Mouse (Mus musculus) G1E (cell line): Measurements from ENCODE around the gene Tiam2.

ENCODE experiments used
- CTCF ChIP-seq: IDR thresholded peaks from 2 replicates; pipeline ENCODE4 v1.5.1; 2012; ENCODE audit warnings: low read depth, low read length, inconsistent platforms, mixed read lengths
- GATA1 ChIP-seq: IDR thresholded peaks from 2 replicates; pipeline ENCODE4 v1.6.1; 2012; ENCODE audit warnings: borderline replicate concordance, low read length, inconsistent platforms, mixed read lengths
- TAL1 ChIP-seq: conservative IDR thresholded peaks from 2 replicates; pipeline ENCODE4 v1.6.1; 2012; ENCODE audit warnings: low read depth, low read length, inconsistent platforms, mixed read lengths

- TF ChIP-seq GATA1 (no peak), CTCF (no peak), TAL1 (no peak)
Observed at GRCm38 (mm10) chr17:3472018-3472417, 145.6 kb downstream of the Tiam2 start.
